Mouse (Mus musculus) adrenal gland, postnatal 25 days (tissue): ENCODE results near the gene Nde1. TPM values are rescaled to one million over a fixed set of nuclear protein-coding genes. Genes with fewer than 3 reads are reported as not detected.
A peak's percentile ranks its signal among the peaks of the same experiment; 100 is the strongest.

Experiments
- DNase-seq: peaks from one replicate; pipeline ENCODE4 v3.0.0; 2021; ENCODE audit warnings: mixed read lengths
- microRNA-seq, 2 experiments: library from miRNA; unstranded; fragments of <30 nt; microRNA quantifications; one replicate each; pipeline ENCODE4 v1.2.0; 2021
- total RNA-seq: library from RNA; stranded (reverse); gene quantifications from 2 replicates; pipeline ENCODE4 v1.2.3, GENCODE M21; 2021

The Nde1 gene
- total RNA-seq, 1 experiment from 2014 or later, result 46.0 TPM

GRCm38 (mm10) chr16:14163731-14164130 is 656 bp downstream of the Nde1 start:
- DNase-seq, result no peak

GRCm38 (mm10) chr16:14166490-14166889 is 3.4 kb downstream of the Nde1 start:
- DNase-seq, result no peak

DNA sequence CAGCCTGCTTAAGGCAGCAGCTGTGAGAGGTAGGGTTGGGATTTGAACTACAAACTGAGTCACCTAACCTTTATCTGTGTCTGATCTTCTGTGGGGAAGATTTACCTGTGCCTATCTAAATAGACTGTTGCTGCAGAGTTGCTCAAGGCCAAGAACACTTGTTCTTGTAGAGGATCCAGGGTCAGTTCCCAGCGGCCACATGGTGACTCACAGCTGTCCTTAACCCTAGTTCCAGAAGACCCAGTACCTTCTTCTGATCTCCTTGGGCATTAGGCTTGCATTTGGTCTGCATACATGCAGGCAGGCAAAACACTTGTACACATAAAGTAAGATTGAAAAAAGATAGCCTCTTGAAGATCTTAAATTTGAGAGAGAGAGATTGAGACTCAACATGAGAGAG is 6.6 kb downstream of the Nde1 start:
- DNase-seq, result no peak

DNA sequence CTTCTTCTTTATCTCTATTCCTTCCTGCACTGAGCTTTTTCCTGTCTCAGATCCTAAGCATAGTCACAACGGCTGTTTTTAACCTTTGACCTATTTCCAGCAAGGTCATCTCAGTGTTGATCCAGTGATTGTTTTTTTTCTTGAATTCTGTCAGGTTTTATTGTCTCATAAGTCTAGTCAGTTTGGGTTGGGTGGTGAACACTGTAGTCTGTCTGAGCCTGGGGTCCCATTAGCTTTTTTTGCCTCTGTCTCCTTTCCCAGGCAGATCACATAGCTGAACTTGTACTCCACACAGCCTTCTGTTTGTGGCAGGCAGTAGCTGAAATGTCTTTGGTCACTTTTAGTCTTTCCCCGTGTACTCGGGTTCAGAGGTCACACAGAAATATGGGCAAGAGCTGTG is 15.0 kb downstream of the Nde1 start:
- no peak for DNase-seq

DNA sequence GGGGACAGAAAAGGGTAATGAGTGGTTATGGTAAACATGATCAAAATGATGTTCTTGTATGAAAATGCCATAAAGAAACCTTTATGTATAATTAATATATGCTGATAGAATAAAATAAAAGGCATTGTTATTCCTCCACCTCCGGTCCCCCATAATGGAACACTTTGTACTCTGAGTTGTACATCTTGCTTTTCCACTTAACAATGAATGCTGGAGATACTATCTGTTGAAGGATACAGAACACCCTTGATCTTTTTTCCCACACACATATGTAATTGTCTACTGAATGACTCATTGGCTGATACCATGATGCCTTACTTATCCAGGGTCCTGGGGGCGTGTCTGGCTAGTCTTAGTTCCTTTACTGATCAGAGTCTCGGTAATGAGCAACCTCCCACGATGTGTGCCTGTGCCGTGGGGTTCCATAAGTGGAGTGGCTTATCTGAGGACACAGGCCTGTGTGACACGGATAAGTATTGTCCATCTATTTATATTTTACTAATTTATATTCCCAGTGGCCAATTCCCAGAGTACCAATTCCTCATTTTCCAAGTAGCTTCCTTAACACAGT is 17.2 kb downstream of the Nde1 start:
- no peak for DNase-seq

DNA sequence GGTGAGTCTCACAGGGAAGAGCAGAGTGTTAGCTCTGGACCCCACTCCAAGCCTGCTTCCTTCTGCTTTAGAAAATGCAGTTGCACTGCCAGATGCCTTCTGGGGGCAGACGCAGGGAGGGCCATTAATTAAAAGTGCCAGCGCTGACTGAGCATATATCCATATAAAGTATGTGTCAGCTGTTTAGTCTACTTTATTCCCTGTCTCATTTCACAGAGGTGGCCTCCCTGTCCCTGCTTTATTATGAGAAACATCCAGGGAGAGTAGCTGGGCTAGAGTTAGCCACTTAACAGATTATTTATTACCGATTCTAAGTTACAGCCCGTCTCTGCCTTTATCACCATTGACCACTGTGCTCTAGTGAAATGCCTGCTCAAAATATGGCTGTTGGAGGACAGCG is 19.3 kb downstream of the Nde1 start:
- DNase-seq, result no peak

- DNase-seq, result no peak
Measured at GRCm38 (mm10) chr16:14183856-14184255, 20.8 kb downstream of the Nde1 start.

GRCm38 (mm10) chr16:14185516-14185915 is 22.4 kb downstream of the Nde1 start:
- DNase-seq, result no peak

- no peak for DNase-seq
Measured at GRCm38 (mm10) chr16:14194164-14194950, 31.3 kb downstream of the Nde1 start.

- peak; percentile 76 for DNase-seq
Measured at GRCm38 (mm10) chr16:14195427-14195826, 32.4 kb downstream of the Nde1 start.

GRCm38 (mm10) chr16:14198798-14199197 is 35.7 kb downstream of the Nde1 start:
- DNase-seq, result no peak

GRCm38 (mm10) chr16:14215156-14215555 is 52.1 kb downstream of the Nde1 start:
- no peak for DNase-seq

- DNase-seq, result peak; percentile 76
Measured at GRCm38 (mm10) chr16:14237100-14237723, 74.1 kb downstream of the Nde1 start.

- DNase-seq, result no peak
Measured at GRCm38 (mm10) chr16:14242059-14242458, 79.0 kb downstream of the Nde1 start.

Small RNA genes lying within 50 kb of the gene (microRNA-seq; reads per million reads assigned to microRNA genes)
- 0 reads per million in 2 experiments for gene Gm27671
- 1,199 to 1,719 reads per million in 2 experiments for gene Mir484

Other genes starting within 250 kb of the Nde1 start
- gene 2900011O08Rik, start 176.7 kb upstream of the Nde1 start, total RNA-seq, result 1.5 and 1.9 TPM in 2 replicates
- gene Ifitm7, start 176.4 kb upstream of the Nde1 start, total RNA-seq, result 0.94 TPM in 1 of 2 replicates, not detected in the other
- 150 and 155 TPM in 2 replicates for gene Marf1, start 76 bp downstream of the Nde1 start, total RNA-seq
- gene Myh11, start 128.1 kb downstream of the Nde1 start, total RNA-seq, result 4.0 and 4.1 TPM in 2 replicates
- 52.7 and 59.6 TPM in 2 replicates for gene Fopnl, start 154.1 kb downstream of the Nde1 start, total RNA-seq
- 14.7 and 26.0 TPM in 2 replicates for gene Abcc1, start 198.3 kb downstream of the Nde1 start, total RNA-seq